Comparison of ENCODE assay signal across 15 mouse cellular contexts in the genomic region with DNA sequence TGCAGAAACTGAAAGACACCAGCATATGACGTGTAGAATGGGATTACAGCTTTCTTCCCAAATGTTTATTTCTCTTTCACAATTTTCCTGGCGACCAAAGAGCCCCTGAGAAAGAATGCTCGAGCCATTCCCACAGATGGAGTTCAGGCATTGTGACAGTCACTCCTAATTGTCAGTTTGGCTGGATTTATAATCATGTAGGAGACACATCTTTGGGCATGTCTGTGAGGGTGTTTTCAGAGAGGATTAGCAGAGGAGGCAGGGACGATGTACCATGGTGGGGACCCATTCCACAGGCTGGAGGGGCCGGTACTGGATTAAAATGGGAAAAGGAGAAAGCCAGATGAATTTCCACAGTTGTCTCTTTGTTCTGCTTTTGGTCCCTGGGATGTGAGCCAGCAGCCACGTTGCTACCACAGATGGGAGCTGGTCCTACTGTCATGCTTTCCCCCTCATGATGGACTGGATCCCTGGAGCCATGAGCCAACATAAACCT.
DNase-seq lines count a peak whose midpoint lies in the region; ATAC-seq and TF ChIP-seq lines count a peak whose summit lies in the region.
"Had no signal": no experiment of that assay in that cellular context is flagged by ENCODE, and none has a peak within 500 bp of the region (broad histone marks: within the 10 kb centered on the region; RNA-seq: fewer than 3 reads in every experiment).

No protein-coding gene starts in this region.

- DNase-seq in embryonic facial prominence, embryonic 14.5 days (ENCODE audit: low spot score): peak; percentile 34
- no peak for DNase-seq in embryonic facial prominence, embryonic 10.5 days (ENCODE audit: low spot score)
- peak; percentile 17 for DNase-seq in lung, embryonic 14.5 days
- no peak for DNase-seq in lung, adult 2 months
- peak; percentile 25 for DNase-seq in gastrocnemius, postnatal 25 days
- no peak for DNase-seq in MN1 (ENCODE audit: low spot score)
- DNase-seq: liver; right cerebral cortex, postnatal 25 days; thymus, adult 2 months had no signal

- H3K79me2 ChIP-seq in myocyte (ENCODE audit: control insufficient read depth, insufficient read depth): no peaks in the 10 kb centered on the region

- no peaks in the 10 kb centered on the region for H3K27me3 ChIP-seq in embryonic facial prominence, embryonic 14.5 days (replicated peaks; ENCODE audit: control insufficient read depth, insufficient read depth, low read length)
- H3K27me3 ChIP-seq in embryonic facial prominence, embryonic 10.5 days (replicated peaks; ENCODE audit: low read depth, poor library complexity, severe bottlenecking): no peaks in the 10 kb centered on the region
- H3K27me3 ChIP-seq in lung, embryonic 14.5 days (ENCODE audit: insufficient read depth, low read length): no peaks in the 10 kb centered on the region
- H3K27me3 ChIP-seq in myocyte (ENCODE audit: control insufficient read depth, insufficient read depth, insufficient read length): no peaks in the 10 kb centered on the region
- H3K27me3 ChIP-seq: neural tube, embryonic 15.5 days had no signal

- 43% methylated on average over 6 of the region's 6 CpGs for WGBS in embryonic facial prominence, embryonic 14.5 days
- 73% methylated on average over 6 of the region's 6 CpGs for WGBS in embryonic facial prominence, embryonic 10.5 days
- 46% methylated on average over 6 of the region's 6 CpGs for WGBS in lung, embryonic 14.5 days
- 47% methylated on average over 6 of the region's 6 CpGs for WGBS in lung, adult 2 months

- no peaks in the 10 kb centered on the region for H3K36me3 ChIP-seq in embryonic facial prominence, embryonic 14.5 days (ENCODE audit: control insufficient read depth, insufficient read depth, low read length)
- no peaks in the 10 kb centered on the region for H3K36me3 ChIP-seq in embryonic facial prominence, embryonic 10.5 days (replicated peaks)
- H3K36me3 ChIP-seq in lung, embryonic 14.5 days (ENCODE audit: insufficient read depth): no peaks in the 10 kb centered on the region
- H3K36me3 ChIP-seq in myocyte (ENCODE audit: control insufficient read depth, insufficient read depth): no peaks in the 10 kb centered on the region
- H3K36me3 ChIP-seq: midbrain, embryonic 10.5 days; neural tube, embryonic 15.5 days had no signal

- H3ac ChIP-seq in myocyte (ENCODE audit: control insufficient read depth, insufficient read length): no peak overlapping the region

- H3K27ac ChIP-seq in embryonic facial prominence, embryonic 14.5 days (replicated peaks; ENCODE audit: low read depth, low read length): peak overlapping the region; percentile 50
- no peak overlapping the region for H3K27ac ChIP-seq in embryonic facial prominence, embryonic 10.5 days (replicated peaks)
- H3K27ac ChIP-seq in lung, embryonic 14.5 days (ENCODE audit: low read depth): no peak overlapping the region
- H3K27ac ChIP-seq: midbrain, embryonic 10.5 days; neural tube, embryonic 15.5 days had no signal

- no peak overlapping the region for H3K9ac ChIP-seq in embryonic facial prominence, embryonic 14.5 days (ENCODE audit: low read depth, low read length)
- H3K9ac ChIP-seq in lung, embryonic 14.5 days: no peak overlapping the region
- H3K9ac ChIP-seq: neural tube, embryonic 15.5 days had no signal

- H3K4me1 ChIP-seq in embryonic facial prominence, embryonic 14.5 days (ENCODE audit: control insufficient read depth, insufficient read depth, low read length): peaks cover 28% of the 10 kb centered on the region
- H3K4me1 ChIP-seq in embryonic facial prominence, embryonic 10.5 days: peaks cover 24% of the 10 kb centered on the region
- H3K4me1 ChIP-seq in lung, embryonic 14.5 days (ENCODE audit: insufficient read depth): peaks cover 5% of the 10 kb centered on the region; the same call in 1 of the 2 replicates
- H3K4me1 ChIP-seq in lung, adult 2 months (ENCODE audit: control insufficient read depth, insufficient read depth, low read length): no peaks in the 10 kb centered on the region

- H3K4me2 ChIP-seq in embryonic facial prominence, embryonic 14.5 days (ENCODE audit: low read depth, low read length): no peak overlapping the region
- no peak overlapping the region for H3K4me2 ChIP-seq in lung, embryonic 14.5 days
- H3K4me2 ChIP-seq in myocyte (ENCODE audit: low read depth): peak overlapping the region; percentile 43
- H3K4me2 ChIP-seq: neural tube, embryonic 15.5 days had no signal

- TF ChIP-seq CTCF in lung, embryonic 14.5 days (IDR thresholded peaks at IDR 0.05; ENCODE audit: low read depth): no peak
- no peak for TF ChIP-seq CTCF in lung, adult 2 months (IDR thresholded peaks at IDR 0.05; ENCODE audit: insufficient read depth, low read length)

- TF ChIP-seq POLR2A in lung, adult 2 months (IDR thresholded peaks at IDR 0.05; ENCODE audit: borderline replicate concordance, extremely low read depth, low read depth, low read length): no peak
- no peak for TF ChIP-seq POLR2A in myocyte (IDR thresholded peaks at IDR 0.05; ENCODE audit: insufficient read length, low read depth)

- ATAC-seq in embryonic facial prominence, embryonic 14.5 days (ENCODE audit: low read depth): no peak
- no peak for ATAC-seq in lung, embryonic 14.5 days (ENCODE audit: insufficient read depth)
- no peak for ATAC-seq in megakaryocyte-erythroid progenitor cell, adult 5-6 weeks (replicated peaks; ENCODE audit: low FRiP score, low TSS enrichment, poor library complexity, severe bottlenecking)
- ATAC-seq: CD4-positive, CD25-positive, alpha-beta regulatory T cell, adult 4 months; hindbrain, embryonic 16.5 days had no signal

- H3K9me3 ChIP-seq in embryonic facial prominence, embryonic 14.5 days (ENCODE audit: control insufficient read depth, low read length): no peaks in the 10 kb centered on the region
- H3K9me3 ChIP-seq in embryonic facial prominence, embryonic 10.5 days: no peaks in the 10 kb centered on the region
- no peaks in the 10 kb centered on the region for H3K9me3 ChIP-seq in lung, embryonic 14.5 days (ENCODE audit: low read depth, low read length)
- H3K9me3 ChIP-seq: midbrain, embryonic 10.5 days; neural tube, embryonic 15.5 days had no signal

- no peak overlapping the region for H3K4me3 ChIP-seq in embryonic facial prominence, embryonic 14.5 days (ENCODE audit: low read depth, low read length)
- H3K4me3 ChIP-seq in embryonic facial prominence, embryonic 10.5 days: no peak overlapping the region
- H3K4me3 ChIP-seq in lung, embryonic 14.5 days (ENCODE audit: low read depth, low read length): no peak overlapping the region
- H3K4me3 ChIP-seq in lung, adult 2 months (replicated peaks; ENCODE audit: extremely low read depth, low read depth, low read length): no peak overlapping the region
- no peak overlapping the region for H3K4me3 ChIP-seq in myocyte
- H3K4me3 ChIP-seq: midbrain, embryonic 10.5 days; neural tube, embryonic 15.5 days had no signal

TF ChIP-seq in myocyte, 11 proteins besides CTCF, POLR2A, EP300 and RAD21:
- TF ChIP-seq SRF (IDR thresholded peaks at IDR 0.05; ENCODE audit: control insufficient read depth, insufficient read length, low read depth) (no peak), E2F4 (IDR thresholded peaks at IDR 0.05; ENCODE audit: insufficient read depth) (no peak), POLR2AphosphoS2 (IDR thresholded peaks at IDR 0.05; ENCODE audit: insufficient read length, low read depth) (no peak), TCF3 (IDR thresholded peaks at IDR 0.05; ENCODE audit: insufficient read length, low read depth) (no peak), REST (IDR thresholded peaks at IDR 0.05; ENCODE audit: insufficient read depth, insufficient read length) (no peak), CEBPB (IDR thresholded peaks at IDR 0.05; ENCODE audit: insufficient read depth, poor library complexity, severe bottlenecking) (no peak), TCF12 (IDR thresholded peaks at IDR 0.05; ENCODE audit: insufficient read depth, poor library complexity, severe bottlenecking) (no peak), MAX (IDR thresholded peaks at IDR 0.05; ENCODE audit: low read depth) (no peak), MYOD1 (IDR thresholded peaks at IDR 0.05; ENCODE audit: control insufficient read depth in 1 of 3, insufficient read length in 2 of 3, low read depth in 2 of 3) (no peak)
TF ChIP-seq in myocyte: peak in this region for 0.

Comparison
In these comparisons a context has a peak if more than half of its experiments do, and no peak if none do; other contexts are left out.
1. DNase-seq: peak in embryonic facial prominence, embryonic 14.5 days (single experiment), lung, embryonic 14.5 days (single experiment) and gastrocnemius, postnatal 25 days (single experiment); none in embryonic facial prominence, embryonic 10.5 days (single experiment), lung, adult 2 months (single experiment) and MN1 (single experiment).